Mouse (Mus musculus) bone marrow, adult 2 months (tissue): ENCODE results near the gene Nup93.

Experiments used
- CTCF ChIP-seq: fragments of 200-500 bp; IDR thresholded peaks from 2 replicates; pipeline ENCODE4 v1.5.1; 2011; ENCODE audit warnings: low read length, control low read depth; ENCODE audit not compliant: control insufficient read depth, insufficient read depth
- POLR2A ChIP-seq: fragments of 200-500 bp; IDR thresholded peaks from 2 replicates; pipeline ENCODE4 v1.6.1; 2011; ENCODE audit warnings: low read depth, mild to moderate bottlenecking, control low read depth, low read length, borderline replicate concordance; ENCODE audit not compliant: control insufficient read depth

DNA sequence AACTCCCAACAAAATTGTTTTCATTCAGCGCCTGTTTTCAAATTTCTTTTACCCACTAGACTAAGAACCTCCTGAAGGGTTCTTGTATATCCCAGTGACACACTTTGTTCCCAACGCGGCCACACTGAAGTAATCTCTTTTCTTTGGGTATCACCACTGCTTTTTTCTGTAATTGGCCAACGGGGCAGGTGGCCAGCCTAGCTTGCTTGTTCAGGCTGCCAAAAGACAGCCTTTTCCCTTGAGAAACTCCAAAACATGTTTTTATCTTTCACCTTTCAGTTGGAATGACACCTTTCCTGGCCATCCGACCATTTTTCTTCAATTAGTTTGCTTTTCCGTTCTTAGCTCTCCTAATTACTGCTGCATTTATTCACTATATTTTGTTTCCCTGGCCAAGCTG, 545 bp upstream of the Nup93 start:
- no peak for TF ChIP-seq POLR2A
- TF ChIP-seq CTCF, result no peak
